Mouse (Mus musculus): ENCODE data around the gene Tmem40.

DNA sequence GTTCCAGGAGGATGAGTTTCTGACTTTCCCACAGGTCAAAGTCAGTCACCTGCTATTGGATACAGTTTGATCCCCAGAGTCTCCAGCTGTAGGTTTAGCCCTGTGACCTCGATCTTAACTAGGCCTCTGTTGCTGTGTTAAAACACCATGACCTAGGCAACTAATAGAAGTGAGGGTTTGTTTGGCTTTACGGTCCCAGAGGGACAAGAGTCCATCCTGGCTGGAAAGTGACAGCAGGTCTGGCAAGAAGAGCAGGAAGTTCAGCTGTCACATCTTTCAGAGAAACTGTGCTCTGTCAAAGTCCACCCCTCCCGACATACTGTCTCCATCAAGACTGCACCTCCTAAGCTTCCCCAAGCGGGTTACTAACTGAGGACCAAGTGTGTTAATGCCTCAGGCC is 8.6 kb upstream of the Tmem40 start:
- TF ChIP-seq POLR2A (IDR thresholded peaks at IDR 0.05; ENCODE audit: low read depth, low read length) (no peak), CTCF (conservative IDR thresholded peaks at IDR 0.05; ENCODE audit: insufficient read depth, insufficient read length, low read depth, low read length) (no peak)

Data from kidney, adult 2 months (tissue).